Mouse (Mus musculus): ENCODE data around the gene Sox15. TPM values are rescaled to one million over a fixed set of nuclear protein-coding genes. Genes with fewer than 3 reads are reported as not detected.
"Not testable (repeated sequence)": the region's sequence is repeated elsewhere in the genome, so short reads cannot be mapped to it uniquely, and the experiment has no call there.

Gene Sox15
- polyA plus RNA-seq, 1 experiment from 2014 or later = 0.13 TPM

GRCm38 (mm10) chr11:69699595-69699994, 44.5 kb downstream of the Sox15 start:
- H3K27me3 ChIP-seq (ENCODE audit: insufficient read depth, low read length) = no peaks in the 10 kb centered on the region
- ATAC-seq = no peak
- DNase-seq = no peak
- H3K9me3 ChIP-seq (ENCODE audit: low read length) = no peaks in the 10 kb centered on the region
- no peak overlapping the region for H3K27ac ChIP-seq (ENCODE audit: low read depth)
- H3K9ac ChIP-seq (replicated peaks) = no peak overlapping the region
- peaks cover 10% of the 10 kb centered on the region for H3K4me1 ChIP-seq (ENCODE audit: insufficient read depth)
- WGBS (ENCODE audit: insufficient replicate concordance) = 16% methylated on average over 1 of the region's 1 CpGs
- H3K4me2 ChIP-seq (ENCODE audit: low read depth, low read length) = no peak overlapping the region
- no peak overlapping the region for H3K4me3 ChIP-seq (ENCODE audit: low read depth, low read length)
- no peak for TF ChIP-seq CTCF (IDR thresholded peaks at IDR 0.05; ENCODE audit: low read depth)
- no peak for TF ChIP-seq EP300 (IDR thresholded peaks at IDR 0.05; ENCODE audit: low read depth)
- H3K36me3 ChIP-seq (replicated peaks; ENCODE audit: insufficient read depth, low read length) = no peaks in the 10 kb centered on the region

- not testable (repeated sequence) for H3K36me3 ChIP-seq (replicated peaks; ENCODE audit: insufficient read depth, low read length); H3K9me3 ChIP-seq (ENCODE audit: low read length); ATAC-seq; DNase-seq; H3K4me1 ChIP-seq (ENCODE audit: insufficient read depth); H3K4me3 ChIP-seq (ENCODE audit: low read depth, low read length); H3K9ac ChIP-seq (replicated peaks); H3K4me2 ChIP-seq (ENCODE audit: low read depth, low read length); H3K27ac ChIP-seq (ENCODE audit: low read depth); H3K27me3 ChIP-seq (ENCODE audit: insufficient read depth, low read length)
- WGBS (ENCODE audit: insufficient replicate concordance) = 91% methylated on average over 10 of the region's 10 CpGs
These were observed 47.8 kb downstream of the Sox15 start for GRCm38 (mm10) chr11:69702886-69703285.

- not testable (repeated sequence) for DNase-seq
These were observed 48.3 kb downstream of the Sox15 start for GRCm38 (mm10) chr11:69703381-69703780.

GRCm38 (mm10) chr11:69703814-69704612, 48.9 kb downstream of the Sox15 start:
- WGBS (ENCODE audit: insufficient replicate concordance) = 60% methylated on average over 8 of the region's 8 CpGs
- no peak overlapping the region for H3K9ac ChIP-seq (replicated peaks)
- H3K4me3 ChIP-seq (ENCODE audit: low read depth, low read length) = no peak overlapping the region
- no peak overlapping the region for H3K27ac ChIP-seq (ENCODE audit: low read depth)
- no peak overlapping the region for H3K4me2 ChIP-seq (ENCODE audit: low read depth, low read length)
- no peaks in the 10 kb centered on the region for H3K36me3 ChIP-seq (replicated peaks; ENCODE audit: insufficient read depth, low read length)
- peaks cover 6% of the 10 kb centered on the region; the same call in 1 of the 2 replicates for H3K4me1 ChIP-seq (ENCODE audit: insufficient read depth)
- TF ChIP-seq EP300 (IDR thresholded peaks at IDR 0.05; ENCODE audit: low read depth) = no peak
- TF ChIP-seq CTCF (IDR thresholded peaks at IDR 0.05; ENCODE audit: low read depth) = no peak
- DNase-seq = no peak
- ATAC-seq = no peak
- no peaks in the 10 kb centered on the region for H3K27me3 ChIP-seq (ENCODE audit: insufficient read depth, low read length)
- no peaks in the 10 kb centered on the region for H3K9me3 ChIP-seq (ENCODE audit: low read length)

More at GRCm38 (mm10) chr11:69703381-69703780, 48.3 kb downstream of the Sox15 start:
- H3K36me3 ChIP-seq (replicated peaks; ENCODE audit: insufficient read depth, low read length); H3K27ac ChIP-seq (ENCODE audit: low read depth); H3K27me3 ChIP-seq (ENCODE audit: insufficient read depth, low read length); H3K4me2 ChIP-seq (ENCODE audit: low read depth, low read length); H3K4me1 ChIP-seq (ENCODE audit: insufficient read depth); H3K4me3 ChIP-seq (ENCODE audit: low read depth, low read length); ATAC-seq; H3K9me3 ChIP-seq (ENCODE audit: low read length); H3K9ac ChIP-seq (replicated peaks): not testable (repeated sequence)
- 65% methylated on average over 2 of the region's 3 CpGs for WGBS (ENCODE audit: insufficient replicate concordance)

GRCm38 (mm10) chr11:69704613-69705010, 49.5 kb downstream of the Sox15 start:
- Histone ChIP-seq H3K9me3 (ENCODE audit: low read length) (no peaks in the 10 kb centered on the region), H3K4me2 (ENCODE audit: low read depth, low read length) (no peak overlapping the region), H3K4me3 (ENCODE audit: low read depth, low read length) (no peak overlapping the region), H3K27me3 (ENCODE audit: insufficient read depth, low read length) (no peaks in the 10 kb centered on the region), H3K36me3 (replicated peaks; ENCODE audit: insufficient read depth, low read length) (no peaks in the 10 kb centered on the region), H3K9ac (replicated peaks) (no peak overlapping the region), H3K27ac (ENCODE audit: low read depth) (no peak overlapping the region), H3K4me1 (ENCODE audit: insufficient read depth) (peaks cover 6% of the 10 kb centered on the region; the same call in 1 of the 2 replicates)
- DNase-seq = no peak
- no peak for ATAC-seq
- TF ChIP-seq CTCF (IDR thresholded peaks at IDR 0.05; ENCODE audit: low read depth) (no peak), EP300 (IDR thresholded peaks at IDR 0.05; ENCODE audit: low read depth) (no peak)
- WGBS (ENCODE audit: insufficient replicate concordance) = 29% methylated on average over 2 of the region's 2 CpGs

MicroRNAs encoded within 50 kb of the gene (microRNA counts, 519-probe panel; counts per million panel counts)
- microRNA mmu-miR-1934 (not detected), microRNA mmu-miR-467f (4,617 counts per million, percentile 52 among the panel's probes with 10 or more counts)

Small RNAs within 50 kb of the gene (microRNA-seq; reads per million reads assigned to microRNA genes)
- gene Mir1934 = 11.3 reads per million, percentile 20 among the genes with 10 or more reads in this experiment
- not detected for gene Mir467f

Other genes starting within 250 kb of the Sox15 start
- gene Kdm6b, start 241.6 kb upstream of the Sox15 start, polyA plus RNA-seq (2015; fragmentation: Nextera tagmentation; extraction: Ambion mirVana) = 7.4 and 8.2 TPM in 2 replicates
- 0.04 and 0.05 TPM in 2 replicates for gene Dnah2, start 106.2 kb upstream of the Sox15 start, polyA plus RNA-seq (2015; fragmentation: Nextera tagmentation; extraction: Ambion mirVana)
- 0.19 and 0.20 TPM in 2 replicates for gene Efnb3, start 95.1 kb upstream of the Sox15 start, polyA plus RNA-seq (2015; fragmentation: Nextera tagmentation; extraction: Ambion mirVana)
- 8.1 and 10.0 TPM in 2 replicates for gene Wrap53, start 75.1 kb upstream of the Sox15 start, polyA plus RNA-seq (2015; fragmentation: Nextera tagmentation; extraction: Ambion mirVana)
- 32.6 and 33.5 TPM in 2 replicates for gene Trp53, start 75.0 kb upstream of the Sox15 start, polyA plus RNA-seq (2015; fragmentation: Nextera tagmentation; extraction: Ambion mirVana)
- gene Atp1b2, start 49.4 kb upstream of the Sox15 start, polyA plus RNA-seq (2015; fragmentation: Nextera tagmentation; extraction: Ambion mirVana) = 4.0 and 5.3 TPM in 2 replicates
- 4.3 and 4.7 TPM in 2 replicates for gene Shbg, start 37.4 kb upstream of the Sox15 start, polyA plus RNA-seq (2015; fragmentation: Nextera tagmentation; extraction: Ambion mirVana)
- 15.2 and 18.7 TPM in 2 replicates for gene Sat2, start 33.3 kb upstream of the Sox15 start, polyA plus RNA-seq (2015; fragmentation: Nextera tagmentation; extraction: Ambion mirVana)
- 6.8 TPM in 2 replicates for gene Fxr2, start 22.3 kb upstream of the Sox15 start, polyA plus RNA-seq (2015; fragmentation: Nextera tagmentation; extraction: Ambion mirVana)
- gene Mpdu1, start 7.3 kb downstream of the Sox15 start, polyA plus RNA-seq (2015; fragmentation: Nextera tagmentation; extraction: Ambion mirVana) = 36.9 and 41.0 TPM in 2 replicates
- 30.1 and 32.5 TPM in 2 replicates for gene Cd68, start 10.8 kb downstream of the Sox15 start, polyA plus RNA-seq (2015; fragmentation: Nextera tagmentation; extraction: Ambion mirVana)
- 199 and 203 TPM in 2 replicates for gene Eif4a1, start 17.1 kb downstream of the Sox15 start, polyA plus RNA-seq (2015; fragmentation: Nextera tagmentation; extraction: Ambion mirVana)
- gene Senp3, start 26.8 kb downstream of the Sox15 start, polyA plus RNA-seq (2015; fragmentation: Nextera tagmentation; extraction: Ambion mirVana) = 14.5 and 15.2 TPM in 2 replicates
- 0.46 and 0.83 TPM in 2 replicates for gene Tnfsf13, start 30.5 kb downstream of the Sox15 start, polyA plus RNA-seq (2015; fragmentation: Nextera tagmentation; extraction: Ambion mirVana)
- gene Tnfsf12, start 40.5 kb downstream of the Sox15 start, polyA plus RNA-seq (2015; fragmentation: Nextera tagmentation; extraction: Ambion mirVana) = 2.8 and 3.6 TPM in 2 replicates
- gene Tnfsfm13, start 40.8 kb downstream of the Sox15 start, polyA plus RNA-seq (2015; fragmentation: Nextera tagmentation; extraction: Ambion mirVana) = 1.1 and 1.4 TPM in 2 replicates
- 6.6 and 6.8 TPM in 2 replicates for gene Polr2a, start 103.3 kb downstream of the Sox15 start, polyA plus RNA-seq (2015; fragmentation: Nextera tagmentation; extraction: Ambion mirVana)
- not detected in 2 replicates for gene Slc35g3, start 106.7 kb downstream of the Sox15 start, polyA plus RNA-seq (2015; fragmentation: Nextera tagmentation; extraction: Ambion mirVana)
- 0.67 and 0.75 TPM in 2 replicates for gene Zbtb4, start 110.6 kb downstream of the Sox15 start, polyA plus RNA-seq (2015; fragmentation: Nextera tagmentation; extraction: Ambion mirVana)
- gene Chrnb1, start 140.6 kb downstream of the Sox15 start, polyA plus RNA-seq (2015; fragmentation: Nextera tagmentation; extraction: Ambion mirVana) = 0.73 and 0.76 TPM in 2 replicates
- gene Fgf11, start 146.5 kb downstream of the Sox15 start, polyA plus RNA-seq (2015; fragmentation: Nextera tagmentation; extraction: Ambion mirVana) = 0.04 and 0.07 TPM in 2 replicates
- 4.4 and 4.8 TPM in 2 replicates for gene Tmem102, start 150.3 kb downstream of the Sox15 start, polyA plus RNA-seq (2015; fragmentation: Nextera tagmentation; extraction: Ambion mirVana)
- gene Gm39566, start 160.0 kb downstream of the Sox15 start, polyA plus RNA-seq (2015; fragmentation: Nextera tagmentation; extraction: Ambion mirVana) = not detected in 2 replicates
- gene Spem2, start 163.2 kb downstream of the Sox15 start, polyA plus RNA-seq (2015; fragmentation: Nextera tagmentation; extraction: Ambion mirVana) = not detected in 2 replicates
- not detected in 2 replicates for gene Spem1, start 166.9 kb downstream of the Sox15 start, polyA plus RNA-seq (2015; fragmentation: Nextera tagmentation; extraction: Ambion mirVana)
- gene Nlgn2, start 182.5 kb downstream of the Sox15 start, polyA plus RNA-seq (2015; fragmentation: Nextera tagmentation; extraction: Ambion mirVana) = 0.60 and 0.75 TPM in 2 replicates
- gene Tmem256, start 183.2 kb downstream of the Sox15 start, polyA plus RNA-seq (2015; fragmentation: Nextera tagmentation; extraction: Ambion mirVana) = 412 and 418 TPM in 2 replicates
- gene Plscr3, start 191.1 kb downstream of the Sox15 start, polyA plus RNA-seq (2015; fragmentation: Nextera tagmentation; extraction: Ambion mirVana) = 20.8 and 23.1 TPM in 2 replicates
- gene Tnk1, start 203.4 kb downstream of the Sox15 start, polyA plus RNA-seq (2015; fragmentation: Nextera tagmentation; extraction: Ambion mirVana) = 0.28 and 0.69 TPM in 2 replicates
- not detected in 2 replicates for gene Tmem95, start 222.7 kb downstream of the Sox15 start, polyA plus RNA-seq (2015; fragmentation: Nextera tagmentation; extraction: Ambion mirVana)
- gene Kctd11, start 226.1 kb downstream of the Sox15 start, polyA plus RNA-seq (2015; fragmentation: Nextera tagmentation; extraction: Ambion mirVana) = 0.92 and 0.95 TPM in 2 replicates
- 6.5 and 7.1 TPM in 2 replicates for gene Acap1, start 240.2 kb downstream of the Sox15 start, polyA plus RNA-seq (2015; fragmentation: Nextera tagmentation; extraction: Ambion mirVana)
- 0.90 and 1.2 TPM in 2 replicates for gene 2810408A11Rik, start 245.7 kb downstream of the Sox15 start, polyA plus RNA-seq (2015; fragmentation: Nextera tagmentation; extraction: Ambion mirVana)
- gene Neurl4, start 245.8 kb downstream of the Sox15 start, polyA plus RNA-seq (2015; fragmentation: Nextera tagmentation; extraction: Ambion mirVana) = 1.0 and 1.4 TPM in 2 replicates